In the genomic region with DNA sequence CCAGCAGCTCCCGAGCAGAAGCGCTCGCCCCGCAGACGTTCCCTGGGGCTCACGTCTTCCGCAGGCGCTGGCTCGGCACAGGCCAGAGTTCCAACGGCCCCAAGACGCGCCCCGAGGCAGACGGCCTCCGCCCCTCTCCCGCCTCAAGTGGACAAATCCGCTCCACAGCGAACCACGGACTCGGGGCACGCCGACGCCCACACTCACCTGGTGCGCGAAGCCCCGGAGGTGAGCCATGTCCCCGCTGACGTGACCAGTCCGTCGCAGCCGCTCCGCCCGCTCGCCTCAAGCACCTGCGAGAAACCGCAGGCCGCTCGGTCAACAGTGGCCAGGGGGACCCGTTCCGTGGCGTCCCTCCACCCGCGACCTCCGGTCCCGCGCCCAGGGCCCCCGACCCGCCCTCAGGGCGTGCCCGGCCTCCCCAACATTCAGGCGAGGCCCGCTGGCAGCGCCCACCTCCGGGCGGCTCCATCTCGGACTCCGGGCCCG, we compare ENCODE assay signal across 8 mouse cellular contexts. TPM values are rescaled to one million over a fixed set of nuclear protein-coding genes. Genes with fewer than 3 reads are reported as not detected.
DNase-seq lines count a peak whose midpoint lies in the region; ATAC-seq and TF ChIP-seq lines count a peak whose summit lies in the region.

No protein-coding gene starts in this region.

- H3K27ac ChIP-seq in embryonic fibroblast, embryonic 13.5 days (ENCODE audit: insufficient read depth, low read length), result peak overlapping the region; percentile 28
- peak overlapping the region; percentile 95 for H3K27ac ChIP-seq in intestine, embryonic 15.5 days

- no peak for ATAC-seq in intestine, embryonic 15.5 days
- ATAC-seq in neutrophil, adult 5-6 weeks (ENCODE audit: extremely low read depth, insufficient number of reproducible peaks, low FRiP score, poor library complexity, severe bottlenecking), result 0 out of 2 replicates have a peak, but pooled peaks have one; percentile 2

- peak overlapping the region; percentile 85 for H3K4me2 ChIP-seq in intestine, embryonic 15.5 days (replicated peaks)

- TF ChIP-seq POLR2A in embryonic fibroblast, embryonic 13.5 days (IDR thresholded peaks at IDR 0.05; ENCODE audit: low read depth, low read length), result no peak
- TF ChIP-seq POLR2A in lung, adult 2 months (IDR thresholded peaks at IDR 0.05; ENCODE audit: borderline replicate concordance, extremely low read depth, low read depth, low read length), result no peak

- WGBS in intestine, embryonic 15.5 days, result under 1% methylated on average over 58 of the region's 58 CpGs
- under 1% methylated on average over 54 of the region's 58 CpGs for WGBS in lung, adult 2 months

- peaks cover 3% of the 10 kb centered on the region; the same call in 1 of the 2 replicates for H3K36me3 ChIP-seq in intestine, embryonic 15.5 days

- H3K27me3 ChIP-seq in intestine, embryonic 15.5 days (replicated peaks), result no peaks in the 10 kb centered on the region

- H3K9me3 ChIP-seq in intestine, embryonic 15.5 days, result no peaks in the 10 kb centered on the region

- peak overlapping the region; percentile 97 for H3K9ac ChIP-seq in intestine, embryonic 15.5 days

- DNase-seq in layer of hippocampus, adult 8-10 months (ENCODE audit: low spot score in 2 of 2), result peak; percentile 50 to 56
- DNase-seq in layer of hippocampus, postnatal 36 days, result no peak
- peak; percentile 57 for DNase-seq in NIH3T3 (ENCODE audit: low read depth)
- no peak for DNase-seq in lung, adult 2 months
- DNase-seq in cerebellum, adult 8-10 months, result no peak

- H3K4me1 ChIP-seq in embryonic fibroblast, embryonic 13.5 days (ENCODE audit: control insufficient read depth, insufficient read depth, low read length), result no peaks in the 10 kb centered on the region; the same call in none of the 2 replicates
- peaks cover 7% of the 10 kb centered on the region for H3K4me1 ChIP-seq in intestine, embryonic 15.5 days (replicated peaks)
- peaks cover 15% of the 10 kb centered on the region; the same call in 1 of the 2 replicates for H3K4me1 ChIP-seq in lung, adult 2 months (ENCODE audit: control insufficient read depth, insufficient read depth, low read length)

- TF ChIP-seq CTCF in embryonic fibroblast, embryonic 13.5 days (IDR thresholded peaks at IDR 0.05; ENCODE audit: borderline replicate concordance, insufficient read depth, low read length), result no peak
- no peak for TF ChIP-seq CTCF in lung, adult 2 months (IDR thresholded peaks at IDR 0.05; ENCODE audit: insufficient read depth, low read length)

- peak overlapping the region; percentile 88 for H3K4me3 ChIP-seq in embryonic fibroblast, embryonic 13.5 days (ENCODE audit: insufficient read depth, low read length)
- peak overlapping the region; percentile 100 for H3K4me3 ChIP-seq in intestine, embryonic 15.5 days (replicated peaks)
- peak overlapping the region; percentile 83 for H3K4me3 ChIP-seq in lung, adult 2 months (replicated peaks; ENCODE audit: extremely low read depth, low read depth, low read length)

RNA-seq across cellular contexts. Expression of gene Stk25, which starts 23.3 kb away (rescaled TPM):
- total RNA-seq in layer of hippocampus, adult 8-10 months (2022), result 100 to 1,000 TPM; 378 to 407 (median 393) TPM
- 100 to 1,000 TPM; 397 to 399 TPM for total RNA-seq in layer of hippocampus, postnatal 36 days (2021)
- polyA plus RNA-seq in embryonic fibroblast, embryonic 13.5 days (2011; ENCODE audit: insufficient read length, low read depth, missing spikeins), result 100 and 115 TPM in 2 replicates
- polyA plus RNA-seq in intestine, embryonic 15.5 days (2015; fragmentation: Nextera tagmentation; extraction: Ambion mirVana), result 143 and 174 TPM in 2 replicates
- polyA plus RNA-seq in lung, adult 2 months (2012; rRNA removed), result 88.6 and 141 TPM in 2 replicates
- 50.2 and 53.4 TPM in 2 replicates for total RNA-seq in neutrophil, adult 5-6 weeks (2017)

RNA-seq across cellular contexts. Expression of gene Bok, which starts 50.3 kb away (rescaled TPM):
- 10 to 100 TPM; 52.3 to 55.7 (median 52.8) TPM for total RNA-seq in layer of hippocampus, adult 8-10 months (2022)
- total RNA-seq in layer of hippocampus, postnatal 36 days (2021), result 10 to 100 TPM; 64.5 to 79.7 TPM
- polyA plus RNA-seq in embryonic fibroblast, embryonic 13.5 days (2011; ENCODE audit: insufficient read length, low read depth, missing spikeins), result 11.9 and 17.0 TPM in 2 replicates
- polyA plus RNA-seq in intestine, embryonic 15.5 days (2015; fragmentation: Nextera tagmentation; extraction: Ambion mirVana), result 48.3 and 54.9 TPM in 2 replicates
- 32.5 and 41.7 TPM in 2 replicates for polyA plus RNA-seq in lung, adult 2 months (2012; rRNA removed)
- total RNA-seq in neutrophil, adult 5-6 weeks (2017), result not detected in 2 replicates

Comparison
In these comparisons a context has a peak if more than half of its experiments do, and no peak if none do; other contexts are left out.
1. DNase-seq: peak in layer of hippocampus, adult 8-10 months (2 of 2) and NIH3T3 (single experiment); none in layer of hippocampus, postnatal 36 days (0 of 2), lung, adult 2 months (single experiment) and cerebellum, adult 8-10 months (single experiment).
2. RNA of gene Bok, which starts 50.3 kb away (total RNA-seq): 64.5 to 79.7 TPM in layer of hippocampus, postnatal 36 days and 52.3 to 55.7 TPM in layer of hippocampus, adult 8-10 months; not detected in neutrophil, adult 5-6 weeks; every median in the first group is over 10 times any median in the second.
3. Peak in every context shown above with its lines, with median percentiles within 50 percentile points of each other: H3K4me3 ChIP-seq.